Mouse (Mus musculus): ENCODE measurements around the gene Gna11.

DNA sequence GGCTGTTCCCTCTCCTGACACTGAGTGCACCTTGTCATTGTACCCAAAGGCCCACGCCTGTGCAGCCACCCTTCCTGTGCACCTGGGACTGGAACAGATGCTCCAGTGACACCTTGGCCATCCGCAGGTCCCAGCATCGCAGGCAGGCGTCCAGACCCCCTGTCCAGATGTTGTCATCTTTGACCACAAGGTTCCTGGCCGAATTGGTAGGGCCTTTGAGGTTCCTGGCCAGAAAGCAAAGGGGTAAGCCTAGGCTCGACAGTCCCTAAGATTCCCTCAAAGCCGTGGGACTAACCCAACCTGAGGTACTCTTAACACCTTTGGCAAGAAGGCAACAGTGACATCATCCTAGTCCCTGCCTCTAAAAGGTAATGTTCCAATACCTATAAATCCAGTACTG, 47.6 kb upstream of the Gna11 start:
- no peak for TF ChIP-seq CTCF (IDR thresholded peaks at IDR 0.05; ENCODE audit: insufficient read depth, low read length)
- no peak for TF ChIP-seq POLR2A (IDR thresholded peaks at IDR 0.05; ENCODE audit: borderline replicate concordance, extremely low read depth, low read depth, low read length)
